Mouse (Mus musculus) G1E-ER4 (cell line): ENCODE results near the gene Alkbh2. TPM values are rescaled to one million over a fixed set of nuclear protein-coding genes. Genes with fewer than 3 reads are reported as not detected.

Experiments
- GATA1 ChIP-seq: IDR thresholded peaks from one replicate; pipeline ENCODE4 v1.8.0; 2012; ENCODE audit warnings: low read length, inconsistent platforms
- polyA plus RNA-seq: library from polyadenylated mRNA; stranded (reverse); fragments of >175 nt; gene quantifications from 2 replicates; pipeline ENCODE4 v1.2.3, GENCODE M21; 2012

Gene Alkbh2
- polyA plus RNA-seq, 1 experiment: 23.3 TPM

GRCm38 (mm10) chr5:114085501-114085900 is 42.5 kb downstream of the Alkbh2 start:
- TF ChIP-seq GATA1: no peak

DNA sequence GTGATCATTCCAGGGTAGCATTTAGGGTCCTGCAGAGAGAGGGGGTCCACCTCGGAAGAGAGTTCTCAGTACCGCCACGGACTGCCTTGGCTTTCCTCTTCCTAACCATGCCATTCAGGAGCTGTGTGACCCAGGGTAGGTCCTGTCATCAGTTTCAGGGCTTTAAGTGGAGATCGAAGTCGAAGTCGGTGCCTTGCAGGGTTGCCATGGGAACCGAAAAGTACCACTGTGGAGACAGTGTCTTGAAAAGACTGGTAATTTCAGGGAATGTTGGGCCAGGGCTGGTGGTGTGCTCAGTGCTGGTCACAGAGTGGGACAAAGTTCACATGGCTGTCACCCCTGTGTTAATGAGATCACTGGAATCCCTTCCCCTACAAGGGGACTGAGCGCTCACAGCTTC is 51.0 kb downstream of the Alkbh2 start:
- TF ChIP-seq GATA1: no peak

Other genes with a start within 250 kb of the Alkbh2 start
- gene Coro1c, start 219.5 kb downstream of the Alkbh2 start, polyA plus RNA-seq: 72.9 and 83.3 TPM in 2 replicates
- 13.1 and 16.5 TPM in 2 replicates for gene Ssh1, start 134.3 kb downstream of the Alkbh2 start, polyA plus RNA-seq
- not detected in 2 replicates for gene Dao, start 124.5 kb downstream of the Alkbh2 start, polyA plus RNA-seq
- gene Usp30, start 62.8 kb downstream of the Alkbh2 start, polyA plus RNA-seq: 8.4 and 9.8 TPM in 2 replicates
- not detected in 2 replicates for gene Svop, start 36.6 kb downstream of the Alkbh2 start, polyA plus RNA-seq
- 55.3 and 73.3 TPM in 2 replicates for gene Ung, start 2.2 kb upstream of the Alkbh2 start, polyA plus RNA-seq
- gene Acacb, start 18.3 kb upstream of the Alkbh2 start, polyA plus RNA-seq: 0.28 TPM in 2 replicates
- gene Foxn4, start 145.6 kb upstream of the Alkbh2 start, polyA plus RNA-seq: not detected in 2 replicates
- gene Myo1h, start 160.9 kb upstream of the Alkbh2 start, polyA plus RNA-seq: not detected in 2 replicates